Mouse (Mus musculus) heart, adult 2 months (tissue): ENCODE measurements around the gene Ankrd33.

Experiments used
- CTCF ChIP-seq: fragments of 200-600 bp; IDR thresholded peaks from 2 replicates; pipeline ENCODE4 v1.8.1; 2022; ENCODE audit warnings: antibody characterized with exemption, mild to moderate bottlenecking, moderate library complexity
- POLR2A ChIP-seq: fragments of 200-500 bp; IDR thresholded peaks from 2 replicates; pipeline ENCODE4 v1.6.1; 2011; ENCODE audit warnings: mild to moderate bottlenecking, low read depth, low read length, control low read depth; ENCODE audit not compliant: insufficient read depth

GRCm38 (mm10) chr15:101077001-101077812, 38.3 kb upstream of the Ankrd33 start:
- no peak for TF ChIP-seq POLR2A
- TF ChIP-seq CTCF = no peak
